Mouse (Mus musculus) heart, postnatal 0 days (tissue): Measurements from ENCODE around the gene Brd3.

Experiments
- CTCF ChIP-seq: IDR thresholded peaks from 2 replicates; pipeline ENCODE4 v1.5.1; 2016; ENCODE audit warnings: antibody characterized with exemption, control low read depth, low read depth
- EP300 ChIP-seq: IDR thresholded peaks from 2 replicates; pipeline ENCODE4 v1.6.1; 2016; ENCODE audit warnings: antibody characterized with exemption, low read depth

- no peak for TF ChIP-seq EP300
- TF ChIP-seq CTCF, result peak; percentile 99
Measured at GRCm38 (mm10) chr2:27428071-27428470, 79.4 kb downstream of the Brd3 start.
